Mouse (Mus musculus) left cerebral cortex, adult 18-20 months (tissue): ENCODE data around the gene Lrrc58. TPM values are rescaled to one million over a fixed set of nuclear protein-coding genes. Genes with fewer than 3 reads are reported as not detected.

Experiments
- DNase-seq, 2 experiments: peaks; one replicate each; pipeline ENCODE4 v3.0.0; 2021 to 2022; ENCODE audit warnings: low spot score in 2 of 2, mixed read lengths in 1 of 2
- total RNA-seq, 2 experiments: library from RNA; stranded (reverse); gene quantifications; 2 replicates each; pipeline ENCODE4 v1.2.3; 2021

Lrrc58 gene
- total RNA-seq, 2 experiments from 2014 or later: 93.4 to 97.3 TPM

GRCm38 (mm10) chr16:37920842-37921409, 52.7 kb downstream of the Lrrc58 start:
- DNase-seq: no peak

- DNase-seq: no peak
Measured at GRCm38 (mm10) chr16:37926087-37926486, 57.9 kb downstream of the Lrrc58 start.

- no peak for DNase-seq
Measured at GRCm38 (mm10) chr16:37927117-37927516, 58.9 kb downstream of the Lrrc58 start.

GRCm38 (mm10) chr16:37929006-37929405, 60.8 kb downstream of the Lrrc58 start:
- no peak for DNase-seq

- DNase-seq: no peak
Measured at GRCm38 (mm10) chr16:37929626-37930025, 61.4 kb downstream of the Lrrc58 start.

- DNase-seq: no peak
Measured at GRCm38 (mm10) chr16:37934932-37935331, 66.7 kb downstream of the Lrrc58 start.

- DNase-seq: no peak
Measured at GRCm38 (mm10) chr16:37937276-37937675, 69.1 kb downstream of the Lrrc58 start.

Other genes starting within 250 kb of the Lrrc58 start
- gene Ndufb4, start 213.9 kb upstream of the Lrrc58 start, total RNA-seq: 10 to 100 TPM; 76.5 to 80.3 TPM
- gene Fstl1, start 91.5 kb upstream of the Lrrc58 start, total RNA-seq: 10 to 100 TPM; 27.6 to 27.9 TPM
- not detected for gene Gm36028, start 7.2 kb upstream of the Lrrc58 start, total RNA-seq
- under 1 TPM; 0.37 to 0.67 TPM for gene Gpr156, start 48.1 kb downstream of the Lrrc58 start, total RNA-seq
- gene Gsk3b, start 220.6 kb downstream of the Lrrc58 start, total RNA-seq: 100 to 1,000 TPM; 172 TPM